Mouse (Mus musculus): Measurements from ENCODE around the gene Coro1a.
"Not testable (repeated sequence)": the region's sequence is repeated elsewhere in the genome, so short reads cannot be mapped to it uniquely, and the experiment has no call there.

The Coro1a gene

GRCm38 (mm10) chr7:126690737-126691136 is 16.9 kb downstream of the Coro1a start:
- in situ Hi-C loops (cut with MseI, MboI), result loop anchor here in 1 of 2 experiments (5.0 kb wide), 1 partner anchor 43 kb away; the partner anchor contains the start of gene Sgf29

- in situ Hi-C loops (cut with MseI, MboI), result no loop called here
These were observed 18.6 kb downstream of the Coro1a start for GRCm38 (mm10) chr7:126689021-126689420.

GRCm38 (mm10) chr7:126688156-126688555 is 19.4 kb downstream of the Coro1a start:
- in situ Hi-C loops (cut with MseI, MboI), result not testable (repeated sequence)

- in situ Hi-C loops (cut with MseI, MboI), result no loop called here
These were observed 26.4 kb downstream of the Coro1a start for GRCm38 (mm10) chr7:126681221-126681620.

- in situ Hi-C loops (cut with MseI, MboI), result no loop called here
These were observed 27.9 kb downstream of the Coro1a start for GRCm38 (mm10) chr7:126679683-126680082.

- in situ Hi-C loops (cut with MseI, MboI), result no loop called here
These were observed 28.8 kb downstream of the Coro1a start for GRCm38 (mm10) chr7:126678545-126679341.

- in situ Hi-C loops (cut with MseI, MboI), result no loop called here
These were observed 30.9 kb downstream of the Coro1a start for GRCm38 (mm10) chr7:126676631-126677220.

- in situ Hi-C loops (cut with MseI, MboI), result no loop called here
These were observed 31.4 kb downstream of the Coro1a start, which contains the start of gene Sult1a1 for GRCm38 (mm10) chr7:126676207-126676606. Gene Sult1a1, minus strand, starts transcription at chr7:126676432.

GRCm38 (mm10) chr7:126675104-126675503 is 32.5 kb downstream of the Coro1a start:
- in situ Hi-C loops (cut with MseI, MboI), result no loop called here

- in situ Hi-C loops (cut with MseI, MboI), result no loop called here
These were observed 35.5 kb downstream of the Coro1a start for GRCm38 (mm10) chr7:126672111-126672510.

- in situ Hi-C loops (cut with MseI, MboI), result no loop called here
These were observed 37.4 kb downstream of the Coro1a start for GRCm38 (mm10) chr7:126670152-126670551.

- in situ Hi-C loops (cut with MseI, MboI), result no loop called here
These were observed 39.1 kb downstream of the Coro1a start for GRCm38 (mm10) chr7:126668452-126668851.

GRCm38 (mm10) chr7:126667495-126668090 is 40.0 kb downstream of the Coro1a start:
- in situ Hi-C loops (cut with MseI, MboI), result no loop called here

GRCm38 (mm10) chr7:126665269-126665668 is 42.3 kb downstream of the Coro1a start:
- in situ Hi-C loops (cut with MseI, MboI), result no loop called here

- in situ Hi-C loops (cut with MseI, MboI), result no loop called here
These were observed 43.9 kb downstream of the Coro1a start for GRCm38 (mm10) chr7:126663646-126664045.

GRCm38 (mm10) chr7:126659771-126660170 is 47.8 kb downstream of the Coro1a start:
- in situ Hi-C loops (cut with MseI, MboI), result no loop called here

GRCm38 (mm10) chr7:126657522-126657921 is 50.1 kb downstream of the Coro1a start:
- in situ Hi-C loops (cut with MseI, MboI), result no loop called here

GRCm38 (mm10) chr7:126655695-126656094 is 51.9 kb downstream of the Coro1a start:
- in situ Hi-C loops (cut with MseI, MboI), result no loop called here

- in situ Hi-C loops (cut with MseI, MboI), result no loop called here
These were observed 53.6 kb downstream of the Coro1a start for GRCm38 (mm10) chr7:126653991-126654390.

GRCm38 (mm10) chr7:126650852-126651251 is 56.7 kb downstream of the Coro1a start:
- in situ Hi-C loops (cut with MseI, MboI), result no loop called here
